Mouse (Mus musculus): Measurements from ENCODE around the gene Mbd4. TPM values are rescaled to one million over a fixed set of nuclear protein-coding genes. Genes with fewer than 3 reads are reported as not detected.
"Not testable (repeated sequence)": the region's sequence is repeated elsewhere in the genome, so short reads cannot be mapped to it uniquely, and the experiment has no call there.

The Mbd4 gene
- polyA plus RNA-seq, 1 experiment from 2014 or later: 24.6 TPM

DNA sequence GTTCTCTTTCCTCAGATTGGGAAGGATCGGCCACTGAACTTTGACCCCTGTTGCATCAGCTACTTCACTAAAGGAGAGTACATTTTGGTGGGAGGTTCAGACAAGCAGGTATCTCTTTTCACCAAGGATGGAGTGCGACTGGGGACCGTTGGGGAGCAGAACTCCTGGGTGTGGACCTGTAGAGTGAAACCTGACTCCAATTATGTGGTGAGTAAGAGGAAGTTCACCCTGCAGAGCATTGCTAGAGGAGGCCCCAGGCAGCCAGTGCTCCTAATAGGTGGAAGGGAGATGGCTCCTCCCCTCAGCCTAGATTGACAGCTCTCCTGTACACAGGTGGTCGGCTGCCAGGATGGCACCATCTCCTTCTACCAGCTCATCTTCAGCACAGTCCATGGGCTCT lies 33.7 kb upstream of the Mbd4 start:
- Histone ChIP-seq H3K36me3 (peaks cover 79% of the 10 kb centered on the region), H3K4me1 (replicated peaks) (peaks cover 11% of the 10 kb centered on the region), H3K27ac (no peak overlapping the region), H3K9me3 (peaks cover 7% of the 10 kb centered on the region; the same call in 1 of the 2 replicates), H3K27me3 (ENCODE audit: insufficient read depth, poor library complexity, severe bottlenecking) (no peaks in the 10 kb centered on the region), H3K4me3 (no peak overlapping the region)
- WGBS: 69% methylated on average over 4 of the region's 4 CpGs
- DNase-seq (ENCODE audit: low spot score): no peak

DNA sequence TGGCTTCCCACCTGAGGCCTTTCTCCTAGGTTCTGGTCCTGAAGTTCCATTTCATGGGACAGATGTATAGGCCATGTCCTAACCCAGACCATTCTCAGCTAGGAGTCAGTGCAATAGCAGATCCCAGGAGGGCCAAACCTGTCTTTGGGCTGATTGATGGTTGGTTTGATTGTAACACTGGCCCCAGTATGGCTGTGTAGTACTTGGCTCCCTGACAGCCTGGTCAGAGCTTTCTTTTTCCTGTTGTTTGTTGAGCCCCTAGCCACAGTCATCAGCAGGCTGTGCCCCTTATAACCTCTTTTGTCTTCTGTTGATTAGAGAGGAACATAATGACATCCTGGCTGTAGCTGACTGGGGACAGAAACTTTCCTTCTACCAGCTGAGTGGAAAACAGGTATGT lies 30.8 kb upstream of the Mbd4 start:
- H3K4me1 ChIP-seq (replicated peaks): no peaks in the 10 kb centered on the region
- H3K36me3 ChIP-seq: peaks cover 80% of the 10 kb centered on the region
- H3K4me3 ChIP-seq: no peak overlapping the region
- no peak for DNase-seq (ENCODE audit: low spot score)
- H3K27me3 ChIP-seq (ENCODE audit: insufficient read depth, poor library complexity, severe bottlenecking): no peaks in the 10 kb centered on the region
- peaks cover 7% of the 10 kb centered on the region; the same call in 1 of the 2 replicates for H3K9me3 ChIP-seq
- no peak overlapping the region for H3K27ac ChIP-seq

DNA sequence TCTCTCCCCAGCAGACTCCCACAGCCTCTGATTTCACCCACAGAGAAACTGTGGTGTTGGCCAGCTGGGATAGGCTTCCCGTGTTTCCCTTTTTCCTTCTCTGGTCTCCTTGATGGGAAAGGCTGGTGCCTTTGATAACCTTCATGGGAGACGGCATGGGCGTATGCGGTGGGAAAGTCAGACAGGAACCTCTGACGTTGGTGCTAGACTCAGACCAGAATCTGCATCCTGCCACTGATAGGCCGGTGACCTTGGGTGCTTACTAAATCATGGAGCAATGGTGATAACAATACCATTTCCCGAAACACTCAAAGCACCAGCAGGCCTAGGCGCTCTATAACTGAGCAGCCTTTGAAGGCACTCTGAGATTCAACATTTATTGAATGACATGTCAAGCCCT lies 27.6 kb upstream of the Mbd4 start:
- 95% methylated on average over 8 of the region's 8 CpGs for WGBS
- Histone ChIP-seq H3K4me3 (no peak overlapping the region), H3K36me3 (peaks cover 82% of the 10 kb centered on the region), H3K4me1 (replicated peaks) (no peaks in the 10 kb centered on the region), H3K27me3 (ENCODE audit: insufficient read depth, poor library complexity, severe bottlenecking) (no peaks in the 10 kb centered on the region), H3K27ac (no peak overlapping the region), H3K9me3 (no peaks in the 10 kb centered on the region)
- no peak for DNase-seq (ENCODE audit: low spot score)

GRCm38 (mm10) chr6:115879736-115880135 lies 26.6 kb upstream of the Mbd4 start:
- no peak overlapping the region for H3K4me3 ChIP-seq
- WGBS: 88% methylated on average over 6 of the region's 6 CpGs
- DNase-seq (ENCODE audit: low spot score): no peak
- H3K36me3 ChIP-seq: peaks cover 80% of the 10 kb centered on the region
- no peak overlapping the region for H3K27ac ChIP-seq
- no peaks in the 10 kb centered on the region for H3K4me1 ChIP-seq (replicated peaks)
- H3K27me3 ChIP-seq (ENCODE audit: insufficient read depth, poor library complexity, severe bottlenecking): no peaks in the 10 kb centered on the region
- no peaks in the 10 kb centered on the region for H3K9me3 ChIP-seq

GRCm38 (mm10) chr6:115878694-115879093 lies 25.5 kb upstream of the Mbd4 start:
- no peak for DNase-seq (ENCODE audit: low spot score)
- no peak overlapping the region for H3K27ac ChIP-seq

GRCm38 (mm10) chr6:115877239-115877638 lies 24.1 kb upstream of the Mbd4 start:
- Histone ChIP-seq H3K36me3 (peaks cover 63% of the 10 kb centered on the region), H3K27ac (no peak overlapping the region), H3K27me3 (ENCODE audit: insufficient read depth, poor library complexity, severe bottlenecking) (no peaks in the 10 kb centered on the region), H3K4me3 (no peak overlapping the region), H3K4me1 (replicated peaks) (no peaks in the 10 kb centered on the region), H3K9me3 (no peaks in the 10 kb centered on the region)
- 86% methylated on average over 2 of the region's 2 CpGs for WGBS
- no peak for DNase-seq (ENCODE audit: low spot score)

More at GRCm38 (mm10) chr6:115878694-115879093, 25.5 kb upstream of the Mbd4 start:
- Histone ChIP-seq H3K9me3 (no peaks in the 10 kb centered on the region), H3K27me3 (ENCODE audit: insufficient read depth, poor library complexity, severe bottlenecking) (no peaks in the 10 kb centered on the region), H3K4me1 (replicated peaks) (no peaks in the 10 kb centered on the region), H3K4me3 (no peak overlapping the region), H3K36me3 (peaks cover 70% of the 10 kb centered on the region)
- WGBS: 80% methylated on average over 6 of the region's 6 CpGs

- not testable (repeated sequence) for DNase-seq (ENCODE audit: low spot score)
These were observed 18.1 kb upstream of the Mbd4 start for GRCm38 (mm10) chr6:115871318-115871717.

DNA sequence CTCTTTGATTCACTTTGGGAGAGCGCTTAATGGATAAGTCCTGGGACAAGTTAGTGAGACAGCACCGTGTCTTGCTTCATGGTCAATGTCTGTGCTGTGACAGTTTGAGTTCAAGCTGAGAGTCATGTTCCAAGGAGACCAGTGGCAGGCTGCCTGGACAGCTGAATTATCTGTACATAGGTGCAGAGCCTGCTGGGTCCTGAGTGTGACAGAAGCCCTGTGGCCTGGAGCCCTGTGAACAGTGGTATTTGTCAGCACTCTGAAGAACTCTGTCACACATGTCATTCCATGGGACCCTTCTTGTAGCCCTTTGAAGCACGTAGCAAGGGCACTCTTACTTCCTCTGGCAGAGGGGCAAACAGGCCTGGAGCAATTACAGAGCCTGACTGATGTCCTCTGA lies 14.0 kb upstream of the Mbd4 start:
- not testable (repeated sequence) for H3K27ac ChIP-seq; H3K4me3 ChIP-seq; H3K9me3 ChIP-seq; H3K4me1 ChIP-seq (replicated peaks); H3K27me3 ChIP-seq (ENCODE audit: insufficient read depth, poor library complexity, severe bottlenecking); DNase-seq (ENCODE audit: low spot score)
- peaks cover 34% of the 10 kb centered on the region for H3K36me3 ChIP-seq
- WGBS: no CpG with 5 or more reads among the region's 3 CpGs

More at GRCm38 (mm10) chr6:115871318-115871717, 18.1 kb upstream of the Mbd4 start:
- H3K27ac ChIP-seq; H3K9me3 ChIP-seq; H3K4me3 ChIP-seq; H3K4me1 ChIP-seq (replicated peaks); H3K27me3 ChIP-seq (ENCODE audit: insufficient read depth, poor library complexity, severe bottlenecking): not testable (repeated sequence)
- H3K36me3 ChIP-seq: peaks cover 14% of the 10 kb centered on the region
- WGBS: no CpG with 5 or more reads among the region's 3 CpGs

DNA sequence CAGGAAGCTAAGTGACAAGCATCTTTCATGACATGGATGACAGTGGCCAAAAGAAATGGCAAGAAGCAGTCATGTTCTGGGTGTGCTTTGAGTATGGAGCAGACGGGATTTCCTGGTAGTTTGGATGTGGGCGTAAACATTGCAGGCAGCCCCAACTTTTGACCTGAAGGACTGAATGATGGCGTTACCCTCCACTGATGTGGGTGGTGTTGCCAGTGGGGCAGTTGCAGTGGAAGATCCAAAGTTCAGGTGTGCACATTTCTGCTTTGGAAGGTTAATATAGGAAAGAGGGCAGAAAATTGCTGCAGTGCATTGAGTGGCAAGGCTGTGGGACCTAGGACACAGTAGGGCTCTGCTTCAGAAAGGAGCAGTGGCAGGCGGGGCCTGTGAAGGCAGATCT lies 12.1 kb upstream of the Mbd4 start:
- no peaks in the 10 kb centered on the region for H3K4me1 ChIP-seq (replicated peaks)
- peaks cover 34% of the 10 kb centered on the region for H3K36me3 ChIP-seq
- 93% methylated on average over 4 of the region's 4 CpGs for WGBS
- H3K27me3 ChIP-seq (ENCODE audit: insufficient read depth, poor library complexity, severe bottlenecking): no peaks in the 10 kb centered on the region
- H3K9me3 ChIP-seq: no peaks in the 10 kb centered on the region
- no peak overlapping the region for H3K27ac ChIP-seq
- no peak for DNase-seq (ENCODE audit: low spot score)
- H3K4me3 ChIP-seq: no peak overlapping the region

GRCm38 (mm10) chr6:115863340-115863841 lies 10.2 kb upstream of the Mbd4 start:
- whole genome bisulfite sequencing: 73% methylated on average over 7 of the region's 7 CpGs
- H3K9me3 ChIP-seq: no peaks in the 10 kb centered on the region
- no peaks in the 10 kb centered on the region; the same call in 1 of the 2 replicates for H3K4me1 ChIP-seq (replicated peaks)
- DNase-seq (ENCODE audit: low spot score): no peak
- no peak overlapping the region for H3K27ac ChIP-seq
- H3K4me3 ChIP-seq: no peak overlapping the region
- no peaks in the 10 kb centered on the region for H3K27me3 ChIP-seq (ENCODE audit: insufficient read depth, poor library complexity, severe bottlenecking)
- peaks cover 34% of the 10 kb centered on the region for H3K36me3 ChIP-seq

DNA sequence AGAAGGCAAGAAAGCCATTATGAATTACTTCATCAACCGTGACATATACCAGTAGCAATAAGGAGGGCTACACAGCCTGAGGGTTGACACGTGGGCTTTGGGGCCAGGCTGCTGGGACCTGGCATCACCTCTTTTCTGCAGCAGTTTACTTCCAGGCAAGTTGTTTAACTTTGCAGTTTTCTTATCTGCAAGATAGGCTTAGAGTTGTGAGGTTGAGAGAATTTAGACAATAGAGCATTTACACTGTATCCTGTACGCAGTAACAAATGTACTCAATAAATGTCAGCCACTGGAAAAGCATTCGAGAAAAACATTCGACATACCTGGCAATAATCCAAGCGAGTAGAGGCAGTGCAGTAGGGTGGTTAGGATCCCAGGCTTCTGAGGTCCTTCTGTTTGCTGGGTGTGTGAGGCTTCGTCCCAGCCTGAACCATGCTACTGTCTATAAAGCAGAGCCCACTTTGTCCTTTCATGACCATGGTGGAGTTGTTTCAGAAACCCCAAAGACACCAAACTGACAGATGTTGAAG lies 6.9 kb upstream of the Mbd4 start:
- H3K27ac ChIP-seq: no peak overlapping the region
- no peaks in the 10 kb centered on the region for H3K27me3 ChIP-seq (ENCODE audit: insufficient read depth, poor library complexity, severe bottlenecking)
- 90% methylated on average over 7 of the region's 7 CpGs for WGBS
- H3K9me3 ChIP-seq: no peaks in the 10 kb centered on the region
- no peak overlapping the region for H3K4me3 ChIP-seq
- DNase-seq (ENCODE audit: low spot score): no peak
- H3K4me1 ChIP-seq (replicated peaks): peaks cover 4% of the 10 kb centered on the region
- peaks cover 28% of the 10 kb centered on the region for H3K36me3 ChIP-seq

DNA sequence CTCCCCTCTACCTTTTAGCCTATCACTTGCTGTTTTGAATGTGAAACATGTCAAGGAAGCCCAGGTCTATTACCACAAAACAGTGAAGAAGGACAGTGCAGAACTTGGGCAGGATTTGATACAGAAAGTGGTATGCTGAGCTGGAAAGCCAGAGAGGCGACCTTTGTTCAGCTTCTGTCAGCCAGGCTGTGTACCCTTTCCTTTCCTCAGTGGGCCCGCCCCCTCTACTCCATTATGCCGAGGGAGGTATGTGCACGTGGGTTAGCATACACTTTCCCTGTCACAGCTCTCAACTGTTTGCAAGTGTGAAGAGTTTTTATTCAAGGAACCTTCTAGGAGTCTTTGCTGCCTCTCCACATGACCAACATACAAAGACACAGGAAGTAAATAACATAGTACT lies 6.1 kb upstream of the Mbd4 start:
- peaks cover 4% of the 10 kb centered on the region for H3K4me1 ChIP-seq (replicated peaks)
- H3K27me3 ChIP-seq (ENCODE audit: insufficient read depth, poor library complexity, severe bottlenecking): no peaks in the 10 kb centered on the region
- DNase-seq (ENCODE audit: low spot score): no peak
- 63% methylated on average over 4 of the region's 4 CpGs for WGBS
- no peaks in the 10 kb centered on the region for H3K9me3 ChIP-seq
- no peak overlapping the region for H3K4me3 ChIP-seq
- no peak overlapping the region for H3K27ac ChIP-seq
- peaks cover 20% of the 10 kb centered on the region for H3K36me3 ChIP-seq

GRCm38 (mm10) chr6:115856361-115856745 lies 3.2 kb upstream of the Mbd4 start:
- H3K36me3 ChIP-seq: no peaks in the 10 kb centered on the region; the same call in 1 of the 2 replicates
- 86% methylated on average over 4 of the region's 4 CpGs for WGBS
- no peak for DNase-seq (ENCODE audit: low spot score)

More at GRCm38 (mm10) chr6:115856361-115856745, 3.2 kb upstream of the Mbd4 start:
- peaks cover 23% of the 10 kb centered on the region for H3K4me1 ChIP-seq (replicated peaks)
- no peak overlapping the region for H3K27ac ChIP-seq
- no peaks in the 10 kb centered on the region for H3K27me3 ChIP-seq (ENCODE audit: insufficient read depth, poor library complexity, severe bottlenecking)
- no peaks in the 10 kb centered on the region for H3K9me3 ChIP-seq
- no peak overlapping the region for H3K4me3 ChIP-seq

Measured in hindbrain, embryonic 10.5 days (tissue).